Mouse (Mus musculus): ENCODE measurements around the gene Ccsap. TPM values are rescaled to one million over a fixed set of nuclear protein-coding genes. Genes with fewer than 3 reads are reported as not detected.
"Not testable (repeated sequence)": the region's sequence is repeated elsewhere in the genome, so short reads cannot be mapped to it uniquely, and the experiment has no call there.

Gene Ccsap
- total RNA-seq, 2 experiments from 2014 or later, result 1.3 to 1.6 TPM

- intact Hi-C loops (cut with DNase I), result no loop called here
- DNase-seq, result no peak
These were observed 19.2 kb downstream of the Ccsap start for GRCm38 (mm10) chr8:123840578-123841345.

- DNase-seq, result peak in 1 of 2 experiments; percentile 9
- intact Hi-C loops (cut with DNase I), result loop anchor here (5.0 kb wide), 1 partner anchor 59 kb away; no protein-coding TSS in a partner anchor
These were observed 21.5 kb downstream of the Ccsap start for GRCm38 (mm10) chr8:123838496-123838895.

- intact Hi-C loops (cut with DNase I), result loop anchor here (5.0 kb wide), 1 partner anchor 61 kb away; no protein-coding TSS in a partner anchor
- DNase-seq, result no peak
These were observed 23.7 kb downstream of the Ccsap start for GRCm38 (mm10) chr8:123836354-123836753.

- intact Hi-C loops (cut with DNase I), result loop anchor here (5.0 kb wide), 1 partner anchor 62 kb away; no protein-coding TSS in a partner anchor
- peak; percentile 48 to 67 for DNase-seq
These were observed 24.6 kb downstream of the Ccsap start for GRCm38 (mm10) chr8:123835451-123835850.

GRCm38 (mm10) chr8:123832757-123833156 is 27.3 kb downstream of the Ccsap start:
- intact Hi-C loops (cut with DNase I), result loop anchor here (1.0 kb wide), 1 partner anchor 42 kb away; no protein-coding TSS in a partner anchor
- DNase-seq, result peak; percentile 50 to 71

- intact Hi-C loops (cut with DNase I), result no loop called here
- no peak for DNase-seq
These were observed 32.5 kb downstream of the Ccsap start for GRCm38 (mm10) chr8:123827523-123827922.

GRCm38 (mm10) chr8:123826758-123827157 is 33.3 kb downstream of the Ccsap start:
- intact Hi-C loops (cut with DNase I), result no loop called here
- DNase-seq, result no peak

GRCm38 (mm10) chr8:123826001-123826400 is 34.0 kb downstream of the Ccsap start:
- DNase-seq, result no peak
- intact Hi-C loops (cut with DNase I), result no loop called here

GRCm38 (mm10) chr8:123823532-123824123 is 36.4 kb downstream of the Ccsap start:
- intact Hi-C loops (cut with DNase I), result no loop called here
- no peak for DNase-seq

GRCm38 (mm10) chr8:123823111-123823510 is 36.9 kb downstream of the Ccsap start:
- intact Hi-C loops (cut with DNase I), result no loop called here
- no peak for DNase-seq

GRCm38 (mm10) chr8:123820780-123821179 is 39.2 kb downstream of the Ccsap start:
- intact Hi-C loops (cut with DNase I), result no loop called here
- no peak for DNase-seq

- intact Hi-C loops (cut with DNase I), result no loop called here
- no peak for DNase-seq
These were observed 40.1 kb downstream of the Ccsap start for GRCm38 (mm10) chr8:123819683-123820610.

- intact Hi-C loops (cut with DNase I), result no loop called here
- no peak for DNase-seq
These were observed 42.3 kb downstream of the Ccsap start for GRCm38 (mm10) chr8:123817747-123818146.

- intact Hi-C loops (cut with DNase I), result no loop called here
- no peak for DNase-seq
These were observed 43.1 kb downstream of the Ccsap start for GRCm38 (mm10) chr8:123816939-123817338.

- DNase-seq, result no peak
- intact Hi-C loops (cut with DNase I), result no loop called here
These were observed 44.7 kb downstream of the Ccsap start for GRCm38 (mm10) chr8:123815325-123815724.

GRCm38 (mm10) chr8:123813892-123814266 is 46.1 kb downstream of the Ccsap start:
- intact Hi-C loops (cut with DNase I), result no loop called here
- DNase-seq, result no peak

- DNase-seq, result no peak
- intact Hi-C loops (cut with DNase I), result no loop called here
These were observed 46.7 kb downstream of the Ccsap start for GRCm38 (mm10) chr8:123813173-123813891.

GRCm38 (mm10) chr8:123812227-123812626 is 47.8 kb downstream of the Ccsap start:
- DNase-seq, result no peak
- intact Hi-C loops (cut with DNase I), result no loop called here

- DNase-seq; intact Hi-C loops (cut with DNase I): not testable (repeated sequence)
These were observed 50.7 kb downstream of the Ccsap start for GRCm38 (mm10) chr8:123809342-123809741.

GRCm38 (mm10) chr8:123808671-123809070 is 51.3 kb downstream of the Ccsap start:
- intact Hi-C loops (cut with DNase I), result no loop called here
- no peak for DNase-seq
